Mouse (Mus musculus) stomach, adult 2 months (tissue): Measurements from ENCODE around the gene Actr5. TPM values are rescaled to one million over a fixed set of nuclear protein-coding genes. Genes with fewer than 3 reads are reported as not detected.

Experiments
- polyA plus RNA-seq: library from polyadenylated mRNA; depleted of rRNA; stranded (reverse); fragments of >200 nt; gene quantifications from 2 replicates; pipeline ENCODE4 v1.2.3, GENCODE M21; 2012; rRNA removed

Gene Actr5
- 3.5 and 4.2 TPM in 2 replicates for polyA plus RNA-seq

DNA sequence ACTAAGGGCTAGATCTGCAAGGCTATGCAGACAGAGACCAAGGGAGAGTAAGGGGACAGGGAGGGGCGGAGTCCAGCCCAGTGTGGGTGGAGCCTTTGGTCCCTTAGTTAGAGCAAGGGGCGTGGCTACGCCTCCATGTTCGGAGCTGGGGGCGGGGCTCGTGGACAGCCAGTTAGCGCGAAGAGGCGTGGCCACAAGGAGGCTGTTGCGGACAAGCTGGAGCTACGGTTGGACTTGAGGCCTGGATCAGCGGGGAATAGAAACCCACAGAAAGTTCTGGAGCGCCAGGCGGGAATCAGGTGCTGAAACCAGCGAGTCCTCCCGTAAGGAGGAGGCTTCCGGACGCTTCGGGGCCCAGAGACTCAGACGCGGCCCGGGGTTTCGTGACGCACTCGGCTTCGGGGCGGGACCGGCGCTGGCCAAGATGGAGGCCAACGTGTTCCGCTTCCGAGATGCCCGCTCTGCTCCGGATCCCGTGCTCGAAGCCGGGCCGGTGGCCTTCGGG lies at the start of gene Actr5:
Gene Actr5 (plus strand): TSS at position 171 of the 505 bp plus-strand sequence.

DNA sequence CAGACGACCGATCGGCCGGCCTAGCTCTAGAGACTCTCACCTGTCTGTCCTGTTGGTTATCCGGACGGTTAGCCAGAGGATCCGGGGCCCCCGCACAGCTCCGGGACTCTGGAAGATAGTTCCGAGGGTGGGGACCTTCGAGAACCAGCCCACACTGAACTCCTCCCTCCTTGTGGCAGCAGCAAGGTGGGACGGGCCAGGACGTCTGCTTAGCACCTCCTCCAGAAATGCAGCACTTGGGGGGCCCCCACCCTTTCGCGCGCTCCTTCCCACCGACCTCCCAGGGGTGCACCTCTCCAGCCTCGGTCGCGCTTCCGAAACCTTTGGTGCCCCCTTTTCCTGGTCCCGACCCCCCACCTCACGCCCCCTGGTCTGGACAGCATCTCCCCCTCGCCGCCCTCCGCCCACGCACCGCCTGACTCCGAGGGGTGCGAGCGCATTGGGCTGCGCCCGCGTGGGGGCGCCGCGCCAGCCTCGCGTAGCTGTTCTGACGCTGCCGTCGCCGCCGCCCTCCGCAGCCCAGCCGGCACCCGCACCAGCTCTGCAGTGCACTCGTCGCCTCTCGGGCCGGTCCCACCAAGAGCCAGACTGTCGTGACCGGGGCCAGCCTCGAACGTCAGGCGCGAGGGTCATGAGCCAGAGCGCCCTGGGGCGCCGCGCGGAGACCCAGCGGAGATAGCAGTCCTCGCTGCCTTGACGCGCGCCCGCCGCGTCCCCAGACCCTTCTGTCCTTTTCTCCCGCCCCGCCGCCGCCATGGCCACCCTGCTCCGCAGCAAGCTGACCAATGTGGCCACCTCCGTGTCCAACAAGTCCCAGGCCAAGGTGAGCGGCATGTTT lies 14.0 kb upstream of the Actr5 start, which contains the start of gene Slc32a1:
Gene Slc32a1 (plus strand): TSS at position 280 of the 838 bp plus-strand sequence.

DNA sequence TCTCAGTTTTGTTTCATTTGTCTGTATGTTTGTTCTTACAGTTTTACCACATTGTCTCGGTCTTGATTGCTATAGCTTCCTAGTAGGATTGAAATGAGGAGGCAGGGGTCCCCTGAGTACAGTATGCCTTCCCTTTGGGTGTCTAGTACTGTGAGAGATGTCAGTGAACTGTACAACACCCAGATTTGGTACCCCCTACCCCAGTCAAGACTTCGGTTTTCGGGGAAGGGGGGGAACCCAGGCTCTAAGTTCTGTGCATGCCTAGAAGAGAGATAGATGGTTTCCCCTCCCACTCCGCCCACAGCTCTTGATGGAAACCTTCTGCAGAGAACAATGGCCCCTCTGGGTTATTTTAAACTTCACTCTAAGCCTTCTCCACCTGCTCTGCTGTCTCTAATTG lies 40.4 kb downstream of the Actr5 start, which contains the start of gene Ppp1r16b:
Gene Ppp1r16b (plus strand): TSS at position 301 of the 400 bp plus-strand sequence.

Other genes starting within 250 kb of the Actr5 start
- 0.69 and 0.85 TPM in 2 replicates for gene Snhg11, start 249.2 kb upstream of the Actr5 start, polyA plus RNA-seq
- 4.4 and 5.1 TPM in 2 replicates for gene Ralgapb, start 215.0 kb upstream of the Actr5 start, polyA plus RNA-seq
- 1.1 and 4.1 TPM in 2 replicates for gene Adig, start 122.3 kb upstream of the Actr5 start, polyA plus RNA-seq
- gene Arhgap40, start 112.1 kb upstream of the Actr5 start, polyA plus RNA-seq, result 4.5 and 6.2 TPM in 2 replicates
- gene Slc32a1, start 14.1 kb upstream of the Actr5 start, polyA plus RNA-seq, result not detected in 2 replicates
- gene Ppp1r16b, start 40.5 kb downstream of the Actr5 start, polyA plus RNA-seq, result 0.48 and 0.60 TPM in 2 replicates
- gene Fam83d, start 143.2 kb downstream of the Actr5 start, polyA plus RNA-seq, result 15.7 and 37.4 TPM in 2 replicates
- 6.5 TPM in 2 replicates for gene Dhx35, start 169.9 kb downstream of the Actr5 start, polyA plus RNA-seq